Mouse (Mus musculus): ENCODE measurements around the gene Upk2. TPM values are rescaled to one million over a fixed set of nuclear protein-coding genes. Genes with fewer than 3 reads are reported as not detected.
"Not testable (repeated sequence)": the region's sequence is repeated elsewhere in the genome, so short reads cannot be mapped to it uniquely, and the experiment has no call there.

Upk2 gene
- polyA plus RNA-seq, 1 experiment: not detected

GRCm38 (mm10) chr9:44461950-44462349, 7.2 kb upstream of the Upk2 start:
- Histone ChIP-seq H3K4me1 (ENCODE audit: control insufficient read depth, insufficient read depth, low read length) (peaks cover 5% of the 10 kb centered on the region), H3K27ac (ENCODE audit: control insufficient read depth, insufficient read depth, low read depth, low read length, poor library complexity) (peak overlapping the region; percentile 77; the same call in 1 of the 2 replicates), H3K4me3 (replicated peaks; ENCODE audit: control insufficient read depth, low read depth, low read length) (no peak overlapping the region)
- 33% methylated on average over 5 of the region's 5 CpGs for WGBS
- TF ChIP-seq CTCF (IDR thresholded peaks at IDR 0.05; ENCODE audit: control insufficient read depth, insufficient read depth, low read length) (no peak), POLR2A (IDR thresholded peaks at IDR 0.05; ENCODE audit: borderline replicate concordance, control insufficient read depth, low read depth, low read length) (no peak)

GRCm38 (mm10) chr9:44457035-44457742, 2.4 kb upstream of the Upk2 start:
- Histone ChIP-seq H3K4me1 (ENCODE audit: control insufficient read depth, insufficient read depth, low read length) (peaks cover 5% of the 10 kb centered on the region), H3K27ac (ENCODE audit: control insufficient read depth, insufficient read depth, low read depth, low read length, poor library complexity) (no peak overlapping the region), H3K4me3 (replicated peaks; ENCODE audit: control insufficient read depth, low read depth, low read length) (no peak overlapping the region)
- 58% methylated on average over 11 of the region's 11 CpGs for WGBS
- TF ChIP-seq CTCF (IDR thresholded peaks at IDR 0.05; ENCODE audit: control insufficient read depth, insufficient read depth, low read length) (no peak), POLR2A (IDR thresholded peaks at IDR 0.05; ENCODE audit: borderline replicate concordance, control insufficient read depth, low read depth, low read length) (no peak)

GRCm38 (mm10) chr9:44454132-44454890, 465 bp downstream of the Upk2 start:
- Histone ChIP-seq H3K4me3 (replicated peaks; ENCODE audit: control insufficient read depth, low read depth, low read length) (no peak overlapping the region), H3K4me1 (ENCODE audit: control insufficient read depth, insufficient read depth, low read length) (no peaks in the 10 kb centered on the region; the same call in 1 of the 2 replicates), H3K27ac (ENCODE audit: control insufficient read depth, insufficient read depth, low read depth, low read length, poor library complexity) (no peak overlapping the region)
- WGBS: 24% methylated on average over 14 of the region's 14 CpGs
- TF ChIP-seq POLR2A (IDR thresholded peaks at IDR 0.05; ENCODE audit: borderline replicate concordance, control insufficient read depth, low read depth, low read length): no peak
- TF ChIP-seq CTCF (IDR thresholded peaks at IDR 0.05; ENCODE audit: control insufficient read depth, insufficient read depth, low read length): peak; percentile 99

- no peak overlapping the region for H3K4me3 ChIP-seq (replicated peaks; ENCODE audit: control insufficient read depth, low read depth, low read length)
- H3K27ac ChIP-seq (ENCODE audit: control insufficient read depth, insufficient read depth, low read depth, low read length, poor library complexity): no peak overlapping the region
- H3K4me1 ChIP-seq (ENCODE audit: control insufficient read depth, insufficient read depth, low read length): no peaks in the 10 kb centered on the region; the same call in 1 of the 2 replicates
- TF ChIP-seq POLR2A (IDR thresholded peaks at IDR 0.05; ENCODE audit: borderline replicate concordance, control insufficient read depth, low read depth, low read length): no peak
- TF ChIP-seq CTCF (IDR thresholded peaks at IDR 0.05; ENCODE audit: control insufficient read depth, insufficient read depth, low read length): no peak
Observed at GRCm38 (mm10) chr9:44450387-44450786, 4.4 kb downstream of the Upk2 start.

GRCm38 (mm10) chr9:44444402-44445025, 10.3 kb downstream of the Upk2 start:
- H3K4me3 ChIP-seq (replicated peaks; ENCODE audit: control insufficient read depth, low read depth, low read length); H3K27ac ChIP-seq (ENCODE audit: control insufficient read depth, insufficient read depth, low read depth, low read length, poor library complexity); H3K4me1 ChIP-seq (ENCODE audit: control insufficient read depth, insufficient read depth, low read length): not testable (repeated sequence)
- WGBS: 67% methylated on average over 7 of the region's 7 CpGs

- 84% methylated on average over 19 of the region's 19 CpGs for WGBS
Observed at GRCm38 (mm10) chr9:44440961-44441360, 13.8 kb downstream of the Upk2 start, which contains the start of gene Foxr1. Foxr1 (minus strand) TSS chr9:44441136.

GRCm38 (mm10) chr9:44435747-44436146, 19.0 kb downstream of the Upk2 start:
- 2% methylated on average over 6 of the region's 6 CpGs for WGBS
- TF ChIP-seq POLR2A (IDR thresholded peaks at IDR 0.05; ENCODE audit: borderline replicate concordance, control insufficient read depth, low read depth, low read length): no peak
- TF ChIP-seq CTCF (IDR thresholded peaks at IDR 0.05; ENCODE audit: control insufficient read depth, insufficient read depth, low read length): no peak
- H3K4me3 ChIP-seq (replicated peaks; ENCODE audit: control insufficient read depth, low read depth, low read length): peak overlapping the region; percentile 16
- peaks cover 2% of the 10 kb centered on the region; the same call in 1 of the 2 replicates for H3K4me1 ChIP-seq (ENCODE audit: control insufficient read depth, insufficient read depth, low read length)
- peak overlapping the region; percentile 5 for H3K27ac ChIP-seq (ENCODE audit: control insufficient read depth, insufficient read depth, low read depth, low read length, poor library complexity)

More at GRCm38 (mm10) chr9:44440961-44441360, 13.8 kb downstream of the Upk2 start, which contains the start of gene Foxr1:
- H3K4me1 ChIP-seq (ENCODE audit: control insufficient read depth, insufficient read depth, low read length): no peaks in the 10 kb centered on the region
- no peak for TF ChIP-seq POLR2A (IDR thresholded peaks at IDR 0.05; ENCODE audit: borderline replicate concordance, control insufficient read depth, low read depth, low read length)
- TF ChIP-seq CTCF (IDR thresholded peaks at IDR 0.05; ENCODE audit: control insufficient read depth, insufficient read depth, low read length): no peak
- no peak within 1 kb of the TSS for H3K27ac ChIP-seq (ENCODE audit: control insufficient read depth, insufficient read depth, low read depth, low read length, poor library complexity)
- no peak within 1 kb of the TSS for H3K4me3 ChIP-seq (replicated peaks; ENCODE audit: control insufficient read depth, low read depth, low read length)

- H3K4me1 ChIP-seq (ENCODE audit: control insufficient read depth, insufficient read depth, low read length): peaks cover 2% of the 10 kb centered on the region; the same call in 1 of the 2 replicates
- no peak overlapping the region for H3K27ac ChIP-seq (ENCODE audit: control insufficient read depth, insufficient read depth, low read depth, low read length, poor library complexity)
- WGBS: 34% methylated on average over 5 of the region's 5 CpGs
- no peak overlapping the region for H3K4me3 ChIP-seq (replicated peaks; ENCODE audit: control insufficient read depth, low read depth, low read length)
- TF ChIP-seq CTCF (IDR thresholded peaks at IDR 0.05; ENCODE audit: control insufficient read depth, insufficient read depth, low read length) (no peak), POLR2A (IDR thresholded peaks at IDR 0.05; ENCODE audit: borderline replicate concordance, control insufficient read depth, low read depth, low read length) (no peak)
Observed at GRCm38 (mm10) chr9:44432577-44433185, 22.1 kb downstream of the Upk2 start.

Data from bone marrow, adult 2 months (tissue).